Mouse (Mus musculus): ENCODE measurements around the gene Svep1.

GRCm38 (mm10) chr4:58173401-58173800 lies 33.3 kb downstream of the Svep1 start:
- TF ChIP-seq CTCF (IDR thresholded peaks at IDR 0.05 in 2 of 3, conservative IDR thresholded peaks at IDR 0.05 in 1 of 3; ENCODE audit: control insufficient read depth in 1 of 3, insufficient read depth in 1 of 3, low read depth in 2 of 3, low read length in 3 of 3, poor library complexity in 1 of 3, severe bottlenecking in 1 of 3) (no peak), TAL1 (IDR thresholded peaks at IDR 0.05; ENCODE audit: low read length) (no peak), MAX (IDR thresholded peaks at IDR 0.05; ENCODE audit: low read length) (no peak), ELF1 (IDR thresholded peaks at IDR 0.05; ENCODE audit: low read depth, low read length) (no peak), TCF12 (IDR thresholded peaks at IDR 0.05; ENCODE audit: low read depth, low read length) (no peak), MYC (IDR thresholded peaks at IDR 0.05; ENCODE audit: low read depth, low read length) (no peak), POLR2A (IDR thresholded peaks at IDR 0.05; ENCODE audit: control insufficient read depth in 1 of 2, insufficient read depth in 1 of 2, low read depth in 1 of 2, low read length in 2 of 2, poor library complexity in 1 of 2) (no peak), CHD2 (IDR thresholded peaks at IDR 0.05; ENCODE audit: low read length) (no peak), MEF2A (IDR thresholded peaks at IDR 0.05; ENCODE audit: extremely low read depth, insufficient replicate concordance, low read depth, low read length, poor library complexity, severe bottlenecking) (no peak), EP300 (IDR thresholded peaks at IDR 0.05; ENCODE audit: low read depth in 1 of 2, low read length in 2 of 2) (no peak)

Data from MEL (cell line).